Mouse (Mus musculus) ZHBTc4 (cell line): Measurements from ENCODE around the gene Rnf43.
A peak's percentile ranks its signal among the peaks of the same experiment; 100 is the strongest.

Experiments used
- DNase-seq: peaks from one replicate; pipeline ENCODE4 v3.0.0-alpha.2; 2011; ENCODE audit warnings: low read depth, low spot score

Gene Rnf43

GRCm38 (mm10) chr11:87662407-87662806, at the start of gene Rnf43:
Rnf43 (plus strand) TSS chr11:87662722.
- peak; percentile 93 for DNase-seq

GRCm38 (mm10) chr11:87613972-87614371, 48.5 kb upstream of the Rnf43 start:
- no peak for DNase-seq

GRCm38 (mm10) chr11:87615551-87615950, 47.0 kb upstream of the Rnf43 start:
- DNase-seq: no peak

GRCm38 (mm10) chr11:87615952-87616351, 46.6 kb upstream of the Rnf43 start:
- DNase-seq: no peak

- DNase-seq: peak; percentile 53
These were observed 45.6 kb upstream of the Rnf43 start, which contains the start of gene Hsf5 for GRCm38 (mm10) chr11:87616790-87617474. Hsf5 (plus strand) TSS chr11:87617164.

GRCm38 (mm10) chr11:87617606-87618005, 44.9 kb upstream of the Rnf43 start:
- DNase-seq: peak; percentile 62

GRCm38 (mm10) chr11:87623160-87623559, 39.4 kb upstream of the Rnf43 start:
- peak; percentile 44 for DNase-seq

- peak; percentile 79 for DNase-seq
These were observed 32.7 kb upstream of the Rnf43 start for GRCm38 (mm10) chr11:87629859-87630258.

GRCm38 (mm10) chr11:87638793-87639192, 23.7 kb upstream of the Rnf43 start:
- DNase-seq: peak; percentile 36

GRCm38 (mm10) chr11:87639206-87639605, 23.3 kb upstream of the Rnf43 start:
- peak; percentile 84 for DNase-seq

- DNase-seq: no peak
These were observed 19.7 kb upstream of the Rnf43 start for GRCm38 (mm10) chr11:87642865-87643264.

- DNase-seq: no peak
These were observed 7.8 kb upstream of the Rnf43 start for GRCm38 (mm10) chr11:87654693-87655092.

GRCm38 (mm10) chr11:87659216-87659615, 3.3 kb upstream of the Rnf43 start:
- no peak for DNase-seq

- peak; percentile 19 for DNase-seq
These were observed 300 bp downstream of the Rnf43 start for GRCm38 (mm10) chr11:87662822-87663221.

GRCm38 (mm10) chr11:87663948-87664347, 1.4 kb downstream of the Rnf43 start:
- DNase-seq: no peak

GRCm38 (mm10) chr11:87664521-87664920, 2.0 kb downstream of the Rnf43 start:
- DNase-seq: peak; percentile 18

- DNase-seq: no peak
These were observed 2.7 kb downstream of the Rnf43 start for GRCm38 (mm10) chr11:87665224-87665623.

- DNase-seq: no peak
These were observed 3.1 kb downstream of the Rnf43 start for GRCm38 (mm10) chr11:87665658-87666057.

- no peak for DNase-seq
These were observed 3.9 kb downstream of the Rnf43 start for GRCm38 (mm10) chr11:87666256-87667035.

- no peak for DNase-seq
These were observed 4.9 kb downstream of the Rnf43 start for GRCm38 (mm10) chr11:87667107-87668090.

- no peak for DNase-seq
These were observed 10.8 kb downstream of the Rnf43 start for GRCm38 (mm10) chr11:87673282-87673681.

- DNase-seq: no peak
These were observed 13.1 kb downstream of the Rnf43 start for GRCm38 (mm10) chr11:87675606-87676005.
